Mouse (Mus musculus): ENCODE results near the gene Medag.
A peak's percentile ranks its signal among the peaks of the same experiment; 100 is the strongest.

The Medag gene

DNA sequence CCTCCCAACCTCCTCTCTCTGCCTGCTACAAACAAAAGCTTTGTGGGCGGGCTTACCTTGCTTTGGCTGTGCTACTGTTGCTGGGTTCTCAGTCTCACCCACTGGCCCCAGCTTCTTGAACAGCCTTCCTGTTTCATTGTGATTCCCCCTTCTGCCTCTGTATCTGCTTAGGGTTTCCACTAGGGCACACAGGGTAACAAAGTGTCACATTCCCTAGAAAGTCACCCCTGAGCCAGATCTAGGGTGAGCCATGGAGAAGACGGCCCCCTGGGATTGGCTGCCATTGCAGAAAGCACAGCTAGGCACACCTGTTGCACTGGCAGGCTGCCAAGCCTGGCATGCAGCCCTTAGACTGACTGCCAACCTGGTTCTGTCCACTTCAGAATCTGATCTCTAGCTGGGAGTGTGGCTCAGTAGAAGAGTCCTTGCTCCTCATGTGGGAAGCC is 17.3 kb downstream of the Medag start:
- DNase-seq (ENCODE audit: low read depth, low spot score), result no peak

DNA sequence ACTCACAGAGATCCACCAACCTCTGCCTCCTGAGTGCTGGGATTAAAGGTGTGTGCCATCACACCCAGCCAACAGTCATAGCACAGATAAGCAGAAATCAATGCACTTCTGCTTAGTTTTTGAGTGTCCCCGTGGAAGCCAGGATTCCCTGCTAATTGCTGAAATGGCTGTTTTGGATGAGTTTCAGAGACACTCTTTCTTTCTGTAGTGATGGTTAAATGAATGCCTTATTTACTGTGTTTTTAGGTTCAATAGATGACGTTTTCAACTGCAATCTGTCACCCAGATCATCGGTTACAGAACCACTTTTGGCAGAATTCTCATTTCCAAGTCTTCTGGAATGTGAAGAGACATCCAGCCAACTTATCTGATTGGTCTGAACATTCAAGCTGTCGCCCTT is 18.0 kb downstream of the Medag start:
- DNase-seq (ENCODE audit: low read depth, low spot score), result no peak

GRCm38 (mm10) chr5:149430943-149431342 is 19.4 kb downstream of the Medag start:
- no peak for DNase-seq (ENCODE audit: low read depth, low spot score)

- no peak for DNase-seq (ENCODE audit: low read depth, low spot score)
These were observed 22.1 kb downstream of the Medag start for GRCm38 (mm10) chr5:149433618-149434017.

GRCm38 (mm10) chr5:149434141-149434690 is 22.7 kb downstream of the Medag start:
- DNase-seq (ENCODE audit: low read depth, low spot score), result no peak

- no peak for DNase-seq (ENCODE audit: low read depth, low spot score)
These were observed 25.0 kb downstream of the Medag start for GRCm38 (mm10) chr5:149436541-149436940.

DNA sequence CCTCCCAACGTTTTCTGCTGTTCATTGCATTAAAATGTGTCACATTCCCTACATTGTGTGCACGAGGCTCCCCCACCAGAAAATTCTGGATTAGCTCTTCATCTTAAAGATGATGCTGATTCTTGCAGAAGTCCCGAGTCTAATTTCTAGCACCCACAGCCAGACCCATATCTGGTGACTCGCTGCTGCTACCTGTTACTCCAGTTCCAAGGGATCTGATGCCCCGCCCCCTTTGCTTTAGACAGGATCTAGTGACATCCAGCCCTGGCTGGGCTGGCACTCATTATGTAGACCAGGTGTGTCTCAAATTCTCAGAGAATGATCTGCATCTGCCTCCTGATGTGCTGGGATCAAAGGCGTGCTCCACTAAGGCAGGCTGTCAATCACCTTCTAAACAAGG is 25.6 kb downstream of the Medag start:
- DNase-seq (ENCODE audit: low read depth, low spot score), result no peak

DNA sequence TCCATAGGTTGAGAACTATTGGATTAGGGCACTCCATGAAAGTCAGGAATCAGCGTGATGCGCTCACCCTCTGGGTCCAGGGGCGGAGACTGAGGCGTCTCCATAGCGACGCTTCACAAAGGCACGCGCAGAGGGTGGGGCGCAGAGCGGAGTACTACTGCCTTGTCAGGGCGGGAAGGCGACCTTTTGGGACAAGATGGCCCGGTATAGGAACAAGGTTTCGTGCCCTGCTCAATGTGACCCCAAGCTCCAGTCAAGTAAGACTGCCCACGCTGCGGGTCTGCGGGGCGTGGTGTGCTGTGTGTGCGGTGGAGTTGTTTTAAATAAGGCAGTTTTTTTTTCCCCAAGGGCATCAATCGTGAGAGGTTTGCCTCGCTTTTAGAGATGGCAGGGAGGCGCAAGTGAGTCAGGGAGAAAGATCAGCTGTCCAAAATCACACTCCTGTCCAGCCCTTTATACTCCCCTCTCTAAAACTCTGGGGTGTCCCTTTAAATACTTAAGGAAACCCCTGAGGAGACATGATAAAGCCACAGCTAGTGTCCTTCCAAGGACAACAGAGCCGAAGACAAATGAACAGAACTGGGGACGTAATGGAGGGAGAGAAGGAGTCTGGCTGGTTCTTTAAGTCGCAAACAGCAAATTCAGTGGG is 28.1 kb downstream of the Medag start, which contains the start of gene Tex26:
TSS of gene Tex26 (plus strand) at position 130 of the 649 bp plus-strand sequence.
- DNase-seq (ENCODE audit: low read depth, low spot score), result peak; percentile 72

GRCm38 (mm10) chr5:149440180-149440573 is 28.6 kb downstream of the Medag start:
- peak; percentile 72 for DNase-seq (ENCODE audit: low read depth, low spot score)

GRCm38 (mm10) chr5:149441646-149442276 is 30.2 kb downstream of the Medag start:
- DNase-seq (ENCODE audit: low read depth, low spot score), result no peak

- DNase-seq (ENCODE audit: low read depth, low spot score), result no peak
These were observed 30.7 kb downstream of the Medag start for GRCm38 (mm10) chr5:149442277-149442660.

DNA sequence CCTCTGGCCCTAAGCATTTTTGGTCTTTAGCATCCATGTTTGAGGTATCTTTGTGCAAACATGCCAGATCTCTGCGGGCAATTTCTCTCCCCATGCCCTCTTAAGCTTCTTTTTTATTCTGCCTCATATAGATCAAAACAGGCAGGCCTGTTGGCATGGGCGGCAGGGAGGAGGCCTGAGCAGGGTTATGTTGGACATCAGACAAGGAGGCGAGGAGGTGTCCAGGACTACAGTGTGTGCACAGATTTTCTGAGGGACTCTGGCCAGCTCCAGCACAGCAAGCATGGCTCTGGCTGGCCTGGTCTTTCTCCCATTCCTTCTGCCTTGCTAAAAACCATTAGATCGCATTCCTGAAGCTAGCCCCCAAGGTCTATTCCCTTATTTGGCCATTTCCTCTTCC is 32.9 kb downstream of the Medag start:
- DNase-seq (ENCODE audit: low read depth, low spot score), result no peak

- DNase-seq (ENCODE audit: low read depth, low spot score), result no peak
These were observed 34.9 kb downstream of the Medag start for GRCm38 (mm10) chr5:149446495-149446894.

DNA sequence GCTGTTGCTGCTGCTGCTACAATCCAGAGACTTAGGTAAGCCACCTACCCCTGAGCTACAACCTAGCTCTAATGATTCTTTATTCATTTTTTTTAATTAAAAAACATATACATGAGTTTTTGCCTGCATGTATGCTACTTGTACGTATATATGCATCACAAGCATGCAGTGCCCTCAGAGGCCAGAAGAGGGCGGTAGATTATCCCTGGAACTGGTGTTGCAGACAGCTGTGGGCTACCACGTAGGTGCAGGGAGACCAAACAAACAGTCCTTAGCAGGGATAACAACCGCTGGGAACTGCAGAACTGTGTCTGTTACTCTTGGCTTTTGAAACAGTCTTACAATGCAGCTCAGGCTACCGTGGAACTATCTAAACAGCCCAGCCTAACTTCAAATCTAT is 36.2 kb downstream of the Medag start:
- no peak for DNase-seq (ENCODE audit: low read depth, low spot score)

GRCm38 (mm10) chr5:149449406-149449805 is 37.9 kb downstream of the Medag start:
- DNase-seq (ENCODE audit: low read depth, low spot score), result no peak

- no peak for DNase-seq (ENCODE audit: low read depth, low spot score)
These were observed 39.7 kb downstream of the Medag start for GRCm38 (mm10) chr5:149451209-149451681.

DNA sequence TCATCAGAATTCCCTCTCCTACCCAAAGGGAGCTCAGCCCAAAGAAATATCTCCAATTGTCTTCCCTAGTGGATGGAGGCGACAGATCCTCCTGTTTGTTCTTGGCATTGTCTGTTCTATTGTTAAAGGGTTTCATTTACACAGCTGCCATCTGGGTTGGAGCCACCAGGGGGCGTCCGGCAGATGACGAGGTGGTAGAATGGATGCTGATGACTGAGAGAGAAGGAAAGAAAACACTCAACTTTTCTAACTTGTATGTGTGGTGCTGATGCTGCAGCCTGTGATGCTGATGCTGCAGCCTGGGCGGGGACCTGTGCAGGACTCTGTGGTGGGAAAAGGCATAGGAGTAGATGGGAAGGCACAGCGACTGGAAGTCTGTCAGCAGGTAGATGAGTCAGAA is 42.7 kb downstream of the Medag start:
- DNase-seq (ENCODE audit: low read depth, low spot score), result no peak

GRCm38 (mm10) chr5:149456544-149456943 is 45.0 kb downstream of the Medag start:
- DNase-seq (ENCODE audit: low read depth, low spot score), result no peak

DNA sequence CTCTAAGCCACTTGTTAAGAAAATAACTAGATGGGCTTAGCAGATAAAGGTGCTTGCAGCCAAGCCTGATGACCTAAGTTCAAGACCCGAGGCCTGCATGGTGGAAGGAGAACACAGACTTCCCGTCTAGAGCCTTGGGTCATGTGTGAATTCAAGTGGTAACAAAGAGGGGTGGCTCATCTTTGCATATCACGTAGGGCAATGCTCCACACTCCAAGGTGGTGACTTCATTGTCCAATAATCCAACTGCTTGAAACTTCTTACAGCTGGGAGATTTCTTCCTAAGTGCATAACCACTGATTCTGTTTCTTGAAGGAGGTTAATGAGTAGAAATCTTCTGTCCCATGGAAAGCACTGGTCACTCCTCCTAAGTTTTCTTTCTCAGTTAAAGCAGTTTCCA is 50.5 kb downstream of the Medag start:
- no peak for DNase-seq (ENCODE audit: low read depth, low spot score)

DNA sequence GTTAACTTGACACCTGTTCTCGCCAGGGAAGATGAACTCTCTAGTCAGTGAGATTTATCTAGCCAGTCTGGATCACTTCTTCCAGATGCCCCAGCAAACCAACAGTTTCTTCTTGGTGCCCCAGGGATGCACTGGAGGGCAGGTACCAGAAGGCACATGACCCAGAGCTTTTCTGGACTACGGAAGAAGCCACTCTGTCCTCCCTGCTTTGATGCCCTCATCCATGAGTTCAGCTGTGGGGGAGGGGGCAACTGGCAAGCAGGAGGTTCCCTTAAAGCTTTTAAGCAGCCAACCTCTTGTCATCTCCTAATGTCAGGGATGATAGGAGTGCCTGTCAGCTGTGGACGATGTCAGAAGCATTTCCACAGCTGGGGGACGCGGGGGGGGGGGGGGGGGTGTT is 53.8 kb downstream of the Medag start:
- DNase-seq (ENCODE audit: low read depth, low spot score), result no peak

GRCm38 (mm10) chr5:149474142-149474541 is 62.6 kb downstream of the Medag start:
- no peak for DNase-seq (ENCODE audit: low read depth, low spot score)

GRCm38 (mm10) chr5:149474701-149475468 is 63.3 kb downstream of the Medag start:
- DNase-seq (ENCODE audit: low read depth, low spot score), result no peak

Data from brain, embryonic 18.5 days (tissue).